Mouse (Mus musculus) embryonic facial prominence, embryonic 10.5 days (tissue): ENCODE results near the gene Klri2. TPM values are rescaled to one million over a fixed set of nuclear protein-coding genes. Genes with fewer than 3 reads are reported as not detected.

Source experiments
- microRNA-seq: library from miRNA; unstranded; fragments of <30 nt; microRNA quantifications from one replicate; pipeline ENCODE4, GENCODE M21; 2017
- polyA plus RNA-seq: library from polyadenylated mRNA; unstranded; fragments of >200 nt; fragmentation: Nextera tagmentation; extraction: Ambion mirVana; gene quantifications from 2 replicates; pipeline ENCODE4 v1.2.1, GENCODE M21; 2016

Klri2 gene
- polyA plus RNA-seq, 1 experiment from 2014 or later: not detected

Small RNA genes lying within 50 kb of the gene (microRNA-seq; reads per million reads assigned to microRNA genes)
- not detected for gene Mir680-1

Other genes with a start within 250 kb of the Klri2 start
- 0.06 TPM in 1 of 2 replicates, not detected in the other for gene Olr1, start 233.3 kb downstream of the Klri2 start, polyA plus RNA-seq
- gene Tmem52b, start 227.9 kb downstream of the Klri2 start, polyA plus RNA-seq: not detected in 2 replicates
- gene Gabarapl1, start 207.3 kb downstream of the Klri2 start, polyA plus RNA-seq: 44.9 and 46.5 TPM in 2 replicates
- not detected in 2 replicates for gene Klre1, start 162.6 kb downstream of the Klri2 start, polyA plus RNA-seq
- gene Klrd1, start 148.7 kb downstream of the Klri2 start, polyA plus RNA-seq: not detected in 2 replicates
- 0.04 and 0.13 TPM in 2 replicates for gene Klrk1, start 116.6 kb downstream of the Klri2 start, polyA plus RNA-seq
- not detected in 2 replicates for gene Klrc3, start 97.1 kb downstream of the Klri2 start, polyA plus RNA-seq
- gene Klrc2, start 79.8 kb downstream of the Klri2 start, polyA plus RNA-seq: not detected in 2 replicates
- gene Klrc1, start 61.5 kb downstream of the Klri2 start, polyA plus RNA-seq: not detected in 2 replicates
- not detected in 2 replicates for gene Klri1, start 23.4 kb downstream of the Klri2 start, polyA plus RNA-seq
- gene Gm156, start 43.8 kb upstream of the Klri2 start, polyA plus RNA-seq: not detected in 2 replicates
- gene Gm17631, start 122.2 kb upstream of the Klri2 start, polyA plus RNA-seq: not detected in 2 replicates
- not detected in 2 replicates for gene Klra17, start 136.2 kb upstream of the Klri2 start, polyA plus RNA-seq
- gene Klra5, start 177.2 kb upstream of the Klri2 start, polyA plus RNA-seq: not detected in 2 replicates